ENCODE assay signal across 9 mouse cellular contexts in genomic region chr7:97386106-97386805, GRCm38 (mm10). TPM values are rescaled to one million over a fixed set of nuclear protein-coding genes. Genes with fewer than 3 reads are reported as not detected.
A peak's percentile ranks its signal among the peaks of the same experiment; 100 is the strongest.
DNase-seq lines count a peak whose midpoint lies in the region.
"Had no signal": no experiment of that assay in that cellular context is flagged by ENCODE, and none has a peak within 500 bp of the region (broad histone marks: within the 10 kb centered on the region; RNA-seq: fewer than 3 reads in every experiment).

No protein-coding gene starts in this region.

- peak; percentile 56 for DNase-seq in cerebellum, adult 9-10 months
- DNase-seq in cerebellum, postnatal 36 days: no peak
- DNase-seq in layer of hippocampus, adult 18-20 months (ENCODE audit: low spot score in 2 of 2): peak; percentile 42 to 65
- DNase-seq in layer of hippocampus, postnatal 25 days (ENCODE audit: extremely low spot score in 1 of 2, low spot score in 1 of 2): no peak
- peak; percentile 80 for DNase-seq in NIH3T3 (ENCODE audit: low read depth)
- peak; percentile 44 for DNase-seq in heart, postnatal 4 days
- no peak for DNase-seq in ovary, adult 18-20 months (ENCODE audit: low spot score)
- DNase-seq in left cerebral cortex, adult 11 months (ENCODE audit: low spot score): no peak
- DNase-seq: retina, postnatal 1 day had no signal

RNA-seq across cellular contexts. Expression of gene Ndufc2, which starts 13.5 kb away (rescaled TPM):
- total RNA-seq in layer of hippocampus, adult 18-20 months (2021): 100 to 1,000 TPM; 221 to 224 TPM
- 100 to 1,000 TPM; 231 to 241 TPM for total RNA-seq in layer of hippocampus, postnatal 25 days (2021)
- 100 to 1,000 TPM; 507 TPM for total RNA-seq in heart, postnatal 4 days (2021)

RNA-seq across cellular contexts. Expression of gene Alg8, which starts 14.8 kb away (rescaled TPM):
- total RNA-seq in layer of hippocampus, adult 18-20 months (2021): 10 to 100 TPM; 10.6 to 10.8 TPM
- 10 to 100 TPM; 10.7 to 11.1 TPM for total RNA-seq in layer of hippocampus, postnatal 25 days (2021)
- 10 to 100 TPM; 12.5 to 13.4 TPM for total RNA-seq in heart, postnatal 4 days (2021)

RNA-seq across cellular contexts. Expression of gene Thrsp, which starts 31.3 kb away (rescaled TPM):
- 10 to 100 TPM; 41.0 to 47.8 TPM for total RNA-seq in layer of hippocampus, adult 18-20 months (2021)
- 10 to 100 TPM; 29.9 to 41.8 TPM for total RNA-seq in layer of hippocampus, postnatal 25 days (2021)
- 1 to 10 TPM; 4.3 to 6.4 TPM for total RNA-seq in heart, postnatal 4 days (2021)

RNA-seq across cellular contexts. Expression of gene Kctd21, which starts 54.1 kb away (rescaled TPM):
- 10 to 100 TPM; 15.0 to 16.0 TPM for total RNA-seq in layer of hippocampus, adult 18-20 months (2021)
- 10 to 100 TPM; 10.5 to 14.8 TPM for total RNA-seq in layer of hippocampus, postnatal 25 days (2021)
- 1 to 10 TPM in 1 of 2 experiments, under 1 TPM in 1; 0.92 to 1.1 TPM for total RNA-seq in heart, postnatal 4 days (2021)

RNA-seq across cellular contexts. Expression of gene Usp35, which starts 54.4 kb away (rescaled TPM):
- total RNA-seq in layer of hippocampus, adult 18-20 months (2021): 10 to 100 TPM; 14.7 to 16.2 TPM
- 10 to 100 TPM; 11.5 to 14.0 TPM for total RNA-seq in layer of hippocampus, postnatal 25 days (2021)
- total RNA-seq in heart, postnatal 4 days (2021): 1 to 10 TPM in 1 of 2 experiments, under 1 TPM in 1; 0.60 to 1.5 TPM

Comparison
In these comparisons a context has a peak if more than half of its experiments do, and no peak if none do; other contexts are left out.
1. DNase-seq: peak in cerebellum, adult 9-10 months (single experiment), layer of hippocampus, adult 18-20 months (2 of 2), NIH3T3 (single experiment) and heart, postnatal 4 days (single experiment); none in cerebellum, postnatal 36 days (0 of 2), layer of hippocampus, postnatal 25 days (0 of 2), ovary, adult 18-20 months (single experiment) and left cerebral cortex, adult 11 months (single experiment).
2. RNA of gene Thrsp, which starts 31.3 kb away (total RNA-seq): 41.0 to 47.8 TPM in layer of hippocampus, adult 18-20 months and 29.9 to 41.8 TPM in layer of hippocampus, postnatal 25 days; 4.3 to 6.4 TPM in heart, postnatal 4 days; every median in the first group is over 4 times any median in the second.